Mouse (Mus musculus): ENCODE measurements around the gene Fbxl15.

DNA sequence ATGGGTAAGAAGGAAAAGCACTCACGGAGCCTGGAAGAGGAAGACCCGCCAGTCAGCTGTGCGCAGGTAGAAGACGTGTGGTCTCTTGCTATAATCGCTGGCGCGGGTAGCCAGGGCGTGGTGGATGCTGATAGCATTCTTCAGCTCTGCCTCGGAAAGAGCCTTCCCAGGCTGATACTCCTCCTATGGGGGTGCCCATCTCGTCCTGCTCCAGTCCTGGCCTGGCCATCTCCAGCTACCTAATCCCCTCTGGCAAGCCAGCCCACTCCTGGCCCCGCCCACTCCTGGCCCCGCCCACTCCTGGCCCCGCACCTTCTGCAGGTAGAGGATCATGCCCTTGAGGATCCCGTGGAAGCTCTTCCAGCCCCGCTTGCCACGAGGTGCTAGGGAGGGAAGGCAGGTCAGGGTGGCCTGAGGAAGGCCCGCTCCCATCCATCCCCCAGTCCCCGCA is 13.8 kb upstream of the Fbxl15 start:
- TF ChIP-seq POLR2A (IDR thresholded peaks at IDR 0.05; ENCODE audit: low read depth, low read length) (0 out of 2 replicates have a peak, but pooled peaks have one; percentile 14), CTCF (IDR thresholded peaks at IDR 0.05; ENCODE audit: borderline replicate concordance, insufficient read depth, low read length) (no peak)

Data from embryonic fibroblast, embryonic 13.5 days (primary cell).